Mouse (Mus musculus) liver, embryonic 14.5 days (tissue): ENCODE measurements around the gene Ccdc51.

Experiments
- CTCF ChIP-seq: IDR thresholded peaks from 2 replicates; pipeline ENCODE4 v1.5.1; 2016; ENCODE audit warnings: antibody characterized with exemption, low read depth, control low read depth
- EP300 ChIP-seq: IDR thresholded peaks from 2 replicates; pipeline ENCODE4 v1.6.1; 2016; ENCODE audit warnings: antibody characterized with exemption, low read depth

- TF ChIP-seq CTCF: no peak
- TF ChIP-seq EP300: no peak
Measured at GRCm38 (mm10) chr9:109105011-109105410, 22.7 kb downstream of the Ccdc51 start.
